Mouse (Mus musculus): ENCODE results near the gene Ttyh3.

- TF ChIP-seq POLR2A (IDR thresholded peaks at IDR 0.05; ENCODE audit: borderline replicate concordance, extremely low read depth, insufficient read depth, insufficient read length, poor library complexity, severe bottlenecking): no peak
- no peak for TF ChIP-seq CTCF (IDR thresholded peaks at IDR 0.05; ENCODE audit: borderline replicate concordance, extremely low read depth, insufficient read depth, insufficient read length)
Measured at GRCm38 (mm10) chr5:140572611-140573010, 76.2 kb downstream of the Ttyh3 start.

Measured in brain, embryonic 14.5 days (tissue).